Mouse (Mus musculus) kidney, adult 10 weeks (tissue): Measurements from ENCODE around the gene Vwa1. TPM values are rescaled to one million over a fixed set of nuclear protein-coding genes. Genes with fewer than 3 reads are reported as not detected.

Experiments
- polyA plus RNA-seq: library from polyadenylated mRNA; stranded (reverse); fragments of 350-450 nt; fragmentation: Illumina TruSeq; extraction: RNeasy Lipid Tissue Mini Kit (QIAGEN cat#74804); gene quantifications from one replicate; pipeline ENCODE4 v1.2.3, GENCODE M21; 2014; ENCODE audit warnings: low read depth, low replicate concordance

Gene Vwa1
- 3.3 TPM for polyA plus RNA-seq

GRCm38 (mm10) chr4:155774280-155774754 lies at the start of gene Vwa1:
Gene Vwa1 (minus strand): TSS chr4:155774698.

GRCm38 (mm10) chr4:155811929-155812664 lies 37.6 kb upstream of the Vwa1 start, which contains the start of gene Ccnl2:
Gene Ccnl2 (plus strand): TSS chr4:155812489.

GRCm38 (mm10) chr4:155802741-155803339 lies 28.3 kb upstream of the Vwa1 start, which contains the start of gene Mrpl20:
Gene Mrpl20 (plus strand): TSS chr4:155802878.

GRCm38 (mm10) chr4:155790021-155790489 lies 15.6 kb upstream of the Vwa1 start, which contains the start of gene Ankrd65:
Gene Ankrd65 (plus strand): TSS chr4:155790439.

GRCm38 (mm10) chr4:155785819-155786218 lies 11.3 kb upstream of the Vwa1 start, which contains the start of gene Tmem88b:
Gene Tmem88b (minus strand): TSS chr4:155785874.

GRCm38 (mm10) chr4:155760613-155761355 lies 13.7 kb downstream of the Vwa1 start, which contains the start of gene Atad3a:
Gene Atad3a (minus strand): TSS chr4:155761093.

GRCm38 (mm10) chr4:155734350-155734941 lies 40.1 kb downstream of the Vwa1 start, which contains the start of gene Tmem240:
Gene Tmem240 (plus strand): TSS chr4:155734800.

Other genes with a start within 250 kb of the Vwa1 start
- 49.5 TPM for gene Nadk, start 212.3 kb downstream of the Vwa1 start, polyA plus RNA-seq
- gene Slc35e2, start 173.3 kb downstream of the Vwa1 start, polyA plus RNA-seq = 9.5 TPM
- gene Cdk11b, start 149.8 kb downstream of the Vwa1 start, polyA plus RNA-seq = 57.7 TPM
- gene Gm10563, start 129.3 kb downstream of the Vwa1 start, polyA plus RNA-seq = not detected
- gene Mmp23, start 121.3 kb downstream of the Vwa1 start, polyA plus RNA-seq = 0.61 TPM
- gene Mib2, start 105.5 kb downstream of the Vwa1 start, polyA plus RNA-seq = 0.73 TPM
- not detected for gene Fndc10, start 80.4 kb downstream of the Vwa1 start, polyA plus RNA-seq
- gene Ssu72, start 69.9 kb downstream of the Vwa1 start, polyA plus RNA-seq = 74.9 TPM
- gene Tmem240, start 39.9 kb downstream of the Vwa1 start, polyA plus RNA-seq = not detected
- gene Atad3a, start 13.6 kb downstream of the Vwa1 start, polyA plus RNA-seq = 5.9 TPM
- gene Tmem88b, start 11.2 kb upstream of the Vwa1 start, polyA plus RNA-seq = 2.2 TPM
- not detected for gene Ankrd65, start 15.7 kb upstream of the Vwa1 start, polyA plus RNA-seq
- 87.6 TPM for gene Mrpl20, start 28.2 kb upstream of the Vwa1 start, polyA plus RNA-seq
- gene Ccnl2, start 37.8 kb upstream of the Vwa1 start, polyA plus RNA-seq = 37.9 TPM
- gene Aurkaip1, start 56.6 kb upstream of the Vwa1 start, polyA plus RNA-seq = 6.3 TPM
- 43.1 TPM for gene Mxra8, start 65.0 kb upstream of the Vwa1 start, polyA plus RNA-seq
- gene Dvl1, start 72.7 kb upstream of the Vwa1 start, polyA plus RNA-seq = 3.0 TPM
- gene Tas1r3, start 88.7 kb upstream of the Vwa1 start, polyA plus RNA-seq = not detected
- gene Cptp, start 94.7 kb upstream of the Vwa1 start, polyA plus RNA-seq = 6.4 TPM
- 1.9 TPM for gene Ints11, start 94.8 kb upstream of the Vwa1 start, polyA plus RNA-seq
- 1.4 TPM for gene Pusl1, start 117.1 kb upstream of the Vwa1 start, polyA plus RNA-seq
- gene Acap3, start 117.1 kb upstream of the Vwa1 start, polyA plus RNA-seq = 0.97 TPM
- gene Ube2j2, start 169.1 kb upstream of the Vwa1 start, polyA plus RNA-seq = 50.5 TPM
- gene C1qtnf12, start 187.6 kb upstream of the Vwa1 start, polyA plus RNA-seq = 28.0 TPM
- gene B3galt6, start 218.0 kb upstream of the Vwa1 start, polyA plus RNA-seq = 5.6 TPM
- gene Sdf4, start 218.2 kb upstream of the Vwa1 start, polyA plus RNA-seq = 121 TPM
- not detected for gene Tnfrsf4, start 239.1 kb upstream of the Vwa1 start, polyA plus RNA-seq